ENCODE assay signal across 8 mouse cellular contexts in genomic region chr1:78658441-78659269, GRCm38 (mm10). TPM values are rescaled to one million over a fixed set of nuclear protein-coding genes. Genes with fewer than 3 reads are reported as not detected.
A peak's percentile ranks its signal among the peaks of the same experiment; 100 is the strongest.
DNase-seq lines count a peak whose midpoint lies in the region; ATAC-seq and TF ChIP-seq lines count a peak whose summit lies in the region.

No protein-coding gene starts in this region.

- H3K27me3 ChIP-seq in megakaryocyte, embryonic 14.5 days (replicated peaks), result no peaks in the 10 kb centered on the region
- H3K27me3 ChIP-seq in embryonic facial prominence, embryonic 14.5 days (replicated peaks; ENCODE audit: control insufficient read depth, insufficient read depth, low read length), result no peaks in the 10 kb centered on the region
- H3K27me3 ChIP-seq in intestine, embryonic 16.5 days (replicated peaks; ENCODE audit: control insufficient read depth, insufficient read depth, low read length), result no peaks in the 10 kb centered on the region
- no peaks in the 10 kb centered on the region for H3K27me3 ChIP-seq in lung, postnatal 0 days (replicated peaks; ENCODE audit: insufficient read depth, low read length)
- no peaks in the 10 kb centered on the region for H3K27me3 ChIP-seq in stomach, embryonic 16.5 days (ENCODE audit: control insufficient read depth, insufficient read depth, low read length)

- ATAC-seq in megakaryocyte, adult 5-6 weeks (ENCODE audit: poor library complexity, severe bottlenecking), result no peak
- ATAC-seq in embryonic facial prominence, embryonic 14.5 days (ENCODE audit: low read depth), result no peak
- ATAC-seq in intestine, embryonic 16.5 days, result no peak
- ATAC-seq in lung, postnatal 0 days, result no peak
- ATAC-seq in stomach, embryonic 16.5 days (ENCODE audit: insufficient read depth, low FRiP score), result no peak

- peak overlapping the region; percentile 82 for H3K4me2 ChIP-seq in embryonic facial prominence, embryonic 14.5 days (ENCODE audit: low read depth, low read length)
- H3K4me2 ChIP-seq in intestine, embryonic 16.5 days (ENCODE audit: low read depth, low read length), result peak overlapping the region; percentile 49
- peak overlapping the region; percentile 96 for H3K4me2 ChIP-seq in lung, postnatal 0 days (replicated peaks; ENCODE audit: low read depth, low read length)
- H3K4me2 ChIP-seq in stomach, embryonic 16.5 days (ENCODE audit: low read depth, low read length), result peak overlapping the region; percentile 68

- no peak for TF ChIP-seq EP300 in lung, postnatal 0 days (IDR thresholded peaks at IDR 0.05)

- peak overlapping the region; percentile 96 for H3K9ac ChIP-seq in embryonic facial prominence, embryonic 14.5 days (ENCODE audit: low read depth, low read length)
- H3K9ac ChIP-seq in intestine, embryonic 16.5 days (ENCODE audit: low read depth, low read length), result peak overlapping the region; percentile 99
- H3K9ac ChIP-seq in lung, postnatal 0 days (replicated peaks; ENCODE audit: low read depth), result peak overlapping the region; percentile 72
- peak overlapping the region; percentile 96 for H3K9ac ChIP-seq in stomach, embryonic 16.5 days (ENCODE audit: low read length)

- WGBS in embryonic facial prominence, embryonic 14.5 days, result 1% methylated on average over 20 of the region's 20 CpGs
- under 1% methylated on average over 20 of the region's 20 CpGs for WGBS in intestine, embryonic 16.5 days
- 2% methylated on average over 20 of the region's 20 CpGs for WGBS in lung, postnatal 0 days
- WGBS in stomach, embryonic 16.5 days, result under 1% methylated on average over 20 of the region's 20 CpGs

- H3K9me3 ChIP-seq in megakaryocyte, embryonic 14.5 days, result no peaks in the 10 kb centered on the region
- H3K9me3 ChIP-seq in embryonic facial prominence, embryonic 14.5 days (ENCODE audit: control insufficient read depth, low read length), result no peaks in the 10 kb centered on the region
- H3K9me3 ChIP-seq in intestine, embryonic 16.5 days (ENCODE audit: control insufficient read depth, low read length), result no peaks in the 10 kb centered on the region
- H3K9me3 ChIP-seq in lung, postnatal 0 days (ENCODE audit: low read length), result no peaks in the 10 kb centered on the region
- no peaks in the 10 kb centered on the region for H3K9me3 ChIP-seq in stomach, embryonic 16.5 days (replicated peaks; ENCODE audit: control insufficient read depth, low read length)

- peak; percentile 15 for DNase-seq in adipocyte (ENCODE audit: low spot score)
- peak; percentile 31 for DNase-seq in embryonic facial prominence, embryonic 14.5 days (ENCODE audit: low spot score)
- peak; percentile 32 for DNase-seq in lung, postnatal 0 days (ENCODE audit: low spot score)
- DNase-seq in layer of hippocampus, adult 9-11 months, result no peak

- TF ChIP-seq CTCF in lung, postnatal 0 days (IDR thresholded peaks at IDR 0.05), result no peak

- peak overlapping the region; percentile 98 for H3K4me3 ChIP-seq in megakaryocyte, embryonic 14.5 days (replicated peaks)
- peak overlapping the region; percentile 93 for H3K4me3 ChIP-seq in embryonic facial prominence, embryonic 14.5 days (ENCODE audit: low read depth, low read length)
- peak overlapping the region; percentile 98 for H3K4me3 ChIP-seq in intestine, embryonic 16.5 days (ENCODE audit: low read length)
- peak overlapping the region; percentile 85 for H3K4me3 ChIP-seq in lung, postnatal 0 days (ENCODE audit: low read depth, low read length)
- H3K4me3 ChIP-seq in stomach, embryonic 16.5 days (replicated peaks; ENCODE audit: low read length), result peak overlapping the region; percentile 92

- peaks cover 46% of the 10 kb centered on the region for H3K4me1 ChIP-seq in megakaryocyte, embryonic 14.5 days
- peaks cover 20% of the 10 kb centered on the region for H3K4me1 ChIP-seq in embryonic facial prominence, embryonic 14.5 days (ENCODE audit: control insufficient read depth, insufficient read depth, low read length)
- peaks cover 26% of the 10 kb centered on the region for H3K4me1 ChIP-seq in intestine, embryonic 16.5 days (ENCODE audit: control insufficient read depth, insufficient read depth, low read length)
- peaks cover 6% of the 10 kb centered on the region; the same call in 1 of the 2 replicates for H3K4me1 ChIP-seq in lung, postnatal 0 days (ENCODE audit: insufficient read depth, low read depth, low read length)
- H3K4me1 ChIP-seq in stomach, embryonic 16.5 days (ENCODE audit: control insufficient read depth, insufficient read depth, low read length), result peaks cover 21% of the 10 kb centered on the region

- peak overlapping the region; percentile 97 for H3K27ac ChIP-seq in embryonic facial prominence, embryonic 14.5 days (replicated peaks; ENCODE audit: low read depth, low read length)
- H3K27ac ChIP-seq in intestine, embryonic 16.5 days (ENCODE audit: low read length), result peak overlapping the region; percentile 96
- H3K27ac ChIP-seq in lung, postnatal 0 days (ENCODE audit: low read length), result peak overlapping the region; percentile 86
- peak overlapping the region; percentile 96 for H3K27ac ChIP-seq in stomach, embryonic 16.5 days (ENCODE audit: low read length)

- H3K36me3 ChIP-seq in megakaryocyte, embryonic 14.5 days (replicated peaks; ENCODE audit: low read length), result peaks cover 4% of the 10 kb centered on the region
- 0 out of 2 replicates have a peak, but pooled peaks cover 4% of the 10 kb centered on the region for H3K36me3 ChIP-seq in embryonic facial prominence, embryonic 14.5 days (ENCODE audit: control insufficient read depth, insufficient read depth, low read length)
- no peaks in the 10 kb centered on the region for H3K36me3 ChIP-seq in intestine, embryonic 16.5 days (ENCODE audit: control insufficient read depth, insufficient read depth, low read length)
- H3K36me3 ChIP-seq in lung, postnatal 0 days (ENCODE audit: insufficient read depth, low read length), result no peaks in the 10 kb centered on the region
- H3K36me3 ChIP-seq in stomach, embryonic 16.5 days (ENCODE audit: control insufficient read depth, insufficient read depth, low read length), result no peaks in the 10 kb centered on the region

RNA-seq across cellular contexts. Expression of gene Utp14b, which starts 0.8 kb away (rescaled TPM):
- polyA plus RNA-seq in megakaryocyte, embryonic 14.5 days (2012; ENCODE audit: insufficient read depth, low replicate concordance), result 0.22 and 0.39 TPM in 2 replicates
- total RNA-seq in megakaryocyte, adult 5-6 weeks (2015), result 4.1 and 4.2 TPM in 2 replicates
- total RNA-seq in megakaryocyte, adult 5-6 weeks (2017), result 6.2 and 6.9 TPM in 2 replicates
- polyA plus RNA-seq in embryonic facial prominence, embryonic 14.5 days (2014; fragmentation: Nextera tagmentation; extraction: Ambion mirVana), result 3.7 and 4.8 TPM in 2 replicates
- polyA plus RNA-seq in intestine, embryonic 16.5 days (2015; fragmentation: Nextera tagmentation; extraction: Ambion mirVana), result 3.5 and 3.7 TPM in 2 replicates
- polyA plus RNA-seq in lung, postnatal 0 days (2015; fragmentation: Nextera tagmentation; extraction: Ambion mirVana), result 0.96 and 0.97 TPM in 2 replicates
- polyA plus RNA-seq in stomach, embryonic 16.5 days (2015; fragmentation: Nextera tagmentation; extraction: Ambion mirVana), result 2.3 and 2.4 TPM in 2 replicates

RNA-seq across cellular contexts. Expression of gene Acsl3, which starts 1.0 kb away (rescaled TPM):
- 3.3 TPM in 1 of 2 replicates, not detected in the other for polyA plus RNA-seq in megakaryocyte, embryonic 14.5 days (2012; ENCODE audit: insufficient read depth, low replicate concordance)
- 5.1 TPM in 2 replicates for total RNA-seq in megakaryocyte, adult 5-6 weeks (2015)
- total RNA-seq in megakaryocyte, adult 5-6 weeks (2017), result 15.4 and 17.6 TPM in 2 replicates
- polyA plus RNA-seq in embryonic facial prominence, embryonic 14.5 days (2014; fragmentation: Nextera tagmentation; extraction: Ambion mirVana), result 71.3 and 76.9 TPM in 2 replicates
- 93.5 and 111 TPM in 2 replicates for polyA plus RNA-seq in intestine, embryonic 16.5 days (2015; fragmentation: Nextera tagmentation; extraction: Ambion mirVana)
- 22.7 and 23.3 TPM in 2 replicates for polyA plus RNA-seq in lung, postnatal 0 days (2015; fragmentation: Nextera tagmentation; extraction: Ambion mirVana)
- 55.0 and 56.4 TPM in 2 replicates for polyA plus RNA-seq in stomach, embryonic 16.5 days (2015; fragmentation: Nextera tagmentation; extraction: Ambion mirVana)
